Mouse (Mus musculus): ENCODE measurements at regions not wholly inside any gene's neighbourhood (a gene's known extent, or its start where the extent isn't known, plus 50 kb on each side); places are given as distances from the start of the nearest gene placed in this dataset.

- H3K27me3 ChIP-seq (ENCODE audit: control insufficient read depth, insufficient read depth, low read length) = no peaks in the 10 kb centered on the region
- no peak overlapping the region for H3K27ac ChIP-seq (ENCODE audit: insufficient read depth, low read length)
- no peaks in the 10 kb centered on the region for H3K4me1 ChIP-seq (ENCODE audit: control insufficient read depth, insufficient read depth, insufficient read length)
- no peak for DNase-seq (ENCODE audit: low read depth in 1 of 2, low spot score in 2 of 2)
- TF ChIP-seq POLR2A (IDR thresholded peaks at IDR 0.05; ENCODE audit: low read depth, low read length) = no peak
- no peak for TF ChIP-seq CTCF (IDR thresholded peaks at IDR 0.05; ENCODE audit: extremely low read depth, insufficient read depth, insufficient read length, insufficient replicate concordance)
- WGBS = 88% methylated on average over 10 of the region's 10 CpGs
- H3K36me3 ChIP-seq (ENCODE audit: control insufficient read depth, insufficient read depth, low read length) = no peaks in the 10 kb centered on the region
- H3K4me3 ChIP-seq (ENCODE audit: extremely low read depth, insufficient read depth, insufficient read length) = no peak overlapping the region
Measured at GRCm38 (mm10) chr5:148754896-148755295, 174.2 kb downstream of the Katnal1 start.

- H3K36me3 ChIP-seq (ENCODE audit: control insufficient read depth, insufficient read depth, low read length) = no peaks in the 10 kb centered on the region
- no peaks in the 10 kb centered on the region for H3K4me1 ChIP-seq (ENCODE audit: control insufficient read depth, insufficient read depth, insufficient read length)
- TF ChIP-seq CTCF (IDR thresholded peaks at IDR 0.05; ENCODE audit: extremely low read depth, insufficient read depth, insufficient read length, insufficient replicate concordance) (no peak), POLR2A (IDR thresholded peaks at IDR 0.05; ENCODE audit: low read depth, low read length) (no peak)
- WGBS = 97% methylated on average over 6 of the region's 6 CpGs
- H3K27me3 ChIP-seq (ENCODE audit: control insufficient read depth, insufficient read depth, low read length) = no peaks in the 10 kb centered on the region
- no peak overlapping the region for H3K27ac ChIP-seq (ENCODE audit: insufficient read depth, low read length)
- no peak overlapping the region for H3K4me3 ChIP-seq (ENCODE audit: extremely low read depth, insufficient read depth, insufficient read length)
- no peak for DNase-seq (ENCODE audit: low read depth in 1 of 2, low spot score in 2 of 2)
Measured at GRCm38 (mm10) chr5:148754363-148754762, 174.8 kb downstream of the Katnal1 start.

- Histone ChIP-seq H3K27ac (ENCODE audit: insufficient read depth, low read length) (no peak overlapping the region), H3K36me3 (ENCODE audit: control insufficient read depth, insufficient read depth, low read length) (no peaks in the 10 kb centered on the region), H3K4me3 (ENCODE audit: extremely low read depth, insufficient read depth, insufficient read length) (no peak overlapping the region), H3K4me1 (ENCODE audit: control insufficient read depth, insufficient read depth, insufficient read length) (no peaks in the 10 kb centered on the region), H3K27me3 (ENCODE audit: control insufficient read depth, insufficient read depth, low read length) (no peaks in the 10 kb centered on the region)
- 92% methylated on average over 4 of the region's 4 CpGs for WGBS
- no peak for TF ChIP-seq POLR2A (IDR thresholded peaks at IDR 0.05; ENCODE audit: low read depth, low read length)
- no peak for TF ChIP-seq CTCF (IDR thresholded peaks at IDR 0.05; ENCODE audit: extremely low read depth, insufficient read depth, insufficient read length, insufficient replicate concordance)
- no peak for DNase-seq (ENCODE audit: low read depth in 1 of 2, low spot score in 2 of 2)
Measured at GRCm38 (mm10) chr5:148753457-148753856, 175.7 kb downstream of the Katnal1 start.

- 95% methylated on average over 13 of the region's 13 CpGs for WGBS
- Histone ChIP-seq H3K27me3 (ENCODE audit: control insufficient read depth, insufficient read depth, low read length) (no peaks in the 10 kb centered on the region), H3K4me3 (ENCODE audit: extremely low read depth, insufficient read depth, insufficient read length) (no peak overlapping the region), H3K27ac (ENCODE audit: insufficient read depth, low read length) (no peak overlapping the region), H3K36me3 (ENCODE audit: control insufficient read depth, insufficient read depth, low read length) (no peaks in the 10 kb centered on the region), H3K4me1 (ENCODE audit: control insufficient read depth, insufficient read depth, insufficient read length) (no peaks in the 10 kb centered on the region)
- DNase-seq (ENCODE audit: low read depth in 1 of 2, low spot score in 2 of 2) = no peak
- TF ChIP-seq POLR2A (IDR thresholded peaks at IDR 0.05; ENCODE audit: low read depth, low read length) (no peak), CTCF (IDR thresholded peaks at IDR 0.05; ENCODE audit: extremely low read depth, insufficient read depth, insufficient read length, insufficient replicate concordance) (no peak)
Measured at GRCm38 (mm10) chr5:148751980-148752379, 177.1 kb downstream of the Katnal1 start.

- 87% methylated on average over 16 of the region's 16 CpGs for WGBS
- TF ChIP-seq POLR2A (IDR thresholded peaks at IDR 0.05; ENCODE audit: low read depth, low read length) (no peak), CTCF (IDR thresholded peaks at IDR 0.05; ENCODE audit: extremely low read depth, insufficient read depth, insufficient read length, insufficient replicate concordance) (no peak)
Measured at GRCm38 (mm10) chr5:148750002-148750734, 179.0 kb downstream of the Katnal1 start.

GRCm38 (mm10) chr5:148747972-148748764 lies 181.0 kb downstream of the Katnal1 start:
- no peak for DNase-seq (ENCODE audit: low read depth in 1 of 2, low spot score in 2 of 2)
- no peaks in the 10 kb centered on the region for H3K4me1 ChIP-seq (ENCODE audit: control insufficient read depth, insufficient read depth, insufficient read length)
- H3K4me3 ChIP-seq (ENCODE audit: extremely low read depth, insufficient read depth, insufficient read length) = no peak overlapping the region
- H3K27ac ChIP-seq (ENCODE audit: insufficient read depth, low read length) = no peak overlapping the region
- no peaks in the 10 kb centered on the region for H3K27me3 ChIP-seq (ENCODE audit: control insufficient read depth, insufficient read depth, low read length)
- WGBS = 91% methylated on average over 21 of the region's 21 CpGs
- no peak for TF ChIP-seq POLR2A (IDR thresholded peaks at IDR 0.05; ENCODE audit: low read depth, low read length)
- TF ChIP-seq CTCF (IDR thresholded peaks at IDR 0.05; ENCODE audit: extremely low read depth, insufficient read depth, insufficient read length, insufficient replicate concordance) = no peak
- no peaks in the 10 kb centered on the region for H3K36me3 ChIP-seq (ENCODE audit: control insufficient read depth, insufficient read depth, low read length)

More at GRCm38 (mm10) chr5:148750002-148750734, 179.0 kb downstream of the Katnal1 start:
- Histone ChIP-seq H3K27me3 (ENCODE audit: control insufficient read depth, insufficient read depth, low read length) (no peaks in the 10 kb centered on the region), H3K4me3 (ENCODE audit: extremely low read depth, insufficient read depth, insufficient read length) (no peak overlapping the region), H3K4me1 (ENCODE audit: control insufficient read depth, insufficient read depth, insufficient read length) (no peaks in the 10 kb centered on the region), H3K27ac (ENCODE audit: insufficient read depth, low read length) (no peak overlapping the region), H3K36me3 (ENCODE audit: control insufficient read depth, insufficient read depth, low read length) (no peaks in the 10 kb centered on the region)
- DNase-seq (ENCODE audit: low read depth in 1 of 2, low spot score in 2 of 2) = no peak

All from spleen, adult 2 months (tissue).